Mouse (Mus musculus): ENCODE measurements around the gene Prkg1.

GRCm38 (mm10) chr19:31713321-31713720, 51.5 kb downstream of the Prkg1 start:
- TF ChIP-seq POLR2A (IDR thresholded peaks at IDR 0.05; ENCODE audit: borderline replicate concordance, low read depth, low read length), result no peak
- TF ChIP-seq CTCF (IDR thresholded peaks at IDR 0.05; ENCODE audit: low read depth, low read length), result no peak
